Mouse (Mus musculus) thymus, adult 18-20 months (tissue): ENCODE data around the gene Cdc73.
"Not testable (repeated sequence)": the region's sequence is repeated elsewhere in the genome, so short reads cannot be mapped to it uniquely, and the experiment has no call there.

Experiments used
- DNase-seq, 2 experiments: peaks; one replicate each; pipeline ENCODE4 v3.0.0; 2022; ENCODE audit warnings: mixed read lengths in 2 of 2

Gene Cdc73

GRCm38 (mm10) chr1:143675734-143676361 lies 26.8 kb downstream of the Cdc73 start:
- DNase-seq, result no peak

GRCm38 (mm10) chr1:143664786-143665185 lies 37.9 kb downstream of the Cdc73 start:
- not testable (repeated sequence) for DNase-seq

- no peak for DNase-seq
Measured at GRCm38 (mm10) chr1:143663197-143663596, 39.5 kb downstream of the Cdc73 start.

- no peak for DNase-seq
Measured at GRCm38 (mm10) chr1:143653646-143654045, 49.0 kb downstream of the Cdc73 start.

- DNase-seq, result no peak
Measured at GRCm38 (mm10) chr1:143650317-143650716, 52.4 kb downstream of the Cdc73 start.

- no peak for DNase-seq
Measured at GRCm38 (mm10) chr1:143646219-143646618, 56.5 kb downstream of the Cdc73 start.

- no peak for DNase-seq
Measured at GRCm38 (mm10) chr1:143645386-143645785, 57.3 kb downstream of the Cdc73 start.

- no peak for DNase-seq
Measured at GRCm38 (mm10) chr1:143644221-143644620, 58.5 kb downstream of the Cdc73 start.

- DNase-seq, result peak; percentile 16 to 21
Measured at GRCm38 (mm10) chr1:143640650-143641407, 61.9 kb downstream of the Cdc73 start, which contains the start of gene B3galt2. B3galt2 (plus strand) TSS chr1:143640664.

GRCm38 (mm10) chr1:143632854-143633587 lies 69.7 kb downstream of the Cdc73 start:
- DNase-seq, result no peak

- DNase-seq, result no peak
Measured at GRCm38 (mm10) chr1:143632361-143632760, 70.3 kb downstream of the Cdc73 start.

GRCm38 (mm10) chr1:143631337-143631736 lies 71.4 kb downstream of the Cdc73 start:
- no peak for DNase-seq

GRCm38 (mm10) chr1:143622634-143623033 lies 80.1 kb downstream of the Cdc73 start:
- DNase-seq, result no peak

- no peak for DNase-seq
Measured at GRCm38 (mm10) chr1:143621930-143622329, 80.8 kb downstream of the Cdc73 start.

GRCm38 (mm10) chr1:143619760-143620159 lies 82.9 kb downstream of the Cdc73 start:
- no peak for DNase-seq

GRCm38 (mm10) chr1:143612901-143613300 lies 89.8 kb downstream of the Cdc73 start:
- no peak for DNase-seq

GRCm38 (mm10) chr1:143608911-143609310 lies 93.8 kb downstream of the Cdc73 start:
- no peak for DNase-seq

GRCm38 (mm10) chr1:143596864-143597263 lies 105.8 kb downstream of the Cdc73 start:
- no peak for DNase-seq

- no peak for DNase-seq
Measured at GRCm38 (mm10) chr1:143576824-143577543, 125.7 kb downstream of the Cdc73 start.

GRCm38 (mm10) chr1:143558235-143558634 lies 144.5 kb downstream of the Cdc73 start:
- DNase-seq, result no peak

- DNase-seq, result no peak
Measured at GRCm38 (mm10) chr1:143555533-143555932, 147.2 kb downstream of the Cdc73 start.

- DNase-seq, result no peak
Measured at GRCm38 (mm10) chr1:143554621-143555020, 148.1 kb downstream of the Cdc73 start.
